Mouse (Mus musculus) forebrain, embryonic 14.5 days (tissue): ENCODE data around the gene Zdhhc14. TPM values are rescaled to one million over a fixed set of nuclear protein-coding genes. Genes with fewer than 3 reads are reported as not detected.

Experiments
- ATAC-seq: fragments of 200-750 bp; cut with Nextera tagmentation; 2 replicates; pipeline ENCODE4 v1.8.0; 2017; ENCODE audit warnings: mild to moderate bottlenecking, moderate library complexity
- DNase-seq: peaks from one replicate; pipeline ENCODE4 v3.0.0-alpha.2; 2015; ENCODE audit warnings: low spot score
- H3K27ac ChIP-seq: fragments of 300-500 bp; sonication (generic); 2 replicates; pipeline ENCODE4 v1.5.1; 2014; ENCODE audit warnings: low read depth, mild to moderate bottlenecking, control low read depth, low read length, moderate library complexity
- H3K27me3 ChIP-seq: fragments of 300-500 bp; sonication (generic); replicated peaks from 2 replicates; pipeline ENCODE4 v1.6.1; 2014; ENCODE audit warnings: low read length, control low read depth, mixed read lengths; ENCODE audit not compliant: control insufficient read depth, insufficient read depth
- H3K36me3 ChIP-seq: fragments of 300-500 bp; sonication (generic); 2 replicates; pipeline ENCODE4 v1.6.1; 2014; ENCODE audit warnings: low read length, control low read depth; ENCODE audit not compliant: control insufficient read depth, insufficient read depth
- H3K4me1 ChIP-seq: fragments of 300-500 bp; sonication (generic); 2 replicates; pipeline ENCODE4 v1.6.1; 2014; ENCODE audit warnings: antibody characterized with exemption, low read length, control low read depth; ENCODE audit not compliant: control insufficient read depth, insufficient read depth
- H3K4me2 ChIP-seq: fragments of 300-500 bp; sonication (generic); 2 replicates; pipeline ENCODE4 v1.6.1; 2014; ENCODE audit warnings: mild to moderate bottlenecking, control low read depth, low read length
- H3K4me3 ChIP-seq: fragments of 300-500 bp; sonication (generic); 2 replicates; pipeline ENCODE4 v1.5.1; 2014; ENCODE audit warnings: low read depth, low read length, control low read depth
- H3K9ac ChIP-seq: fragments of 300-500 bp; sonication (generic); 2 replicates; pipeline ENCODE4 v1.6.1; 2014; ENCODE audit warnings: mild to moderate bottlenecking, low read length, control low read depth, moderate library complexity
- H3K9me3 ChIP-seq: fragments of 300-500 bp; sonication (generic); replicated peaks from 2 replicates; pipeline ENCODE4 v1.6.1; 2016; ENCODE audit warnings: low read length, control low read depth, mixed read lengths; ENCODE audit not compliant: control insufficient read depth
- WGBS: fragments of 180-500 bp; shearing (Covaris S2); extraction: QIAGEN DNeasy Blood & Tissue Kit; methylation state at CpG from one replicate; pipeline ENCODE4 v1.1.7; 2014; 5-methylcytosine and 5-hydroxymethylcytosine counted together
- polyA plus RNA-seq: library from polyadenylated mRNA; unstranded; fragments of >200 nt; fragmentation: Nextera tagmentation; extraction: Ambion mirVana; gene quantifications from 2 replicates; pipeline ENCODE4 v1.2.1, GENCODE M21; 2014

Zdhhc14 gene
- polyA plus RNA-seq, 1 experiment from 2014 or later: 4.7 TPM

DNA sequence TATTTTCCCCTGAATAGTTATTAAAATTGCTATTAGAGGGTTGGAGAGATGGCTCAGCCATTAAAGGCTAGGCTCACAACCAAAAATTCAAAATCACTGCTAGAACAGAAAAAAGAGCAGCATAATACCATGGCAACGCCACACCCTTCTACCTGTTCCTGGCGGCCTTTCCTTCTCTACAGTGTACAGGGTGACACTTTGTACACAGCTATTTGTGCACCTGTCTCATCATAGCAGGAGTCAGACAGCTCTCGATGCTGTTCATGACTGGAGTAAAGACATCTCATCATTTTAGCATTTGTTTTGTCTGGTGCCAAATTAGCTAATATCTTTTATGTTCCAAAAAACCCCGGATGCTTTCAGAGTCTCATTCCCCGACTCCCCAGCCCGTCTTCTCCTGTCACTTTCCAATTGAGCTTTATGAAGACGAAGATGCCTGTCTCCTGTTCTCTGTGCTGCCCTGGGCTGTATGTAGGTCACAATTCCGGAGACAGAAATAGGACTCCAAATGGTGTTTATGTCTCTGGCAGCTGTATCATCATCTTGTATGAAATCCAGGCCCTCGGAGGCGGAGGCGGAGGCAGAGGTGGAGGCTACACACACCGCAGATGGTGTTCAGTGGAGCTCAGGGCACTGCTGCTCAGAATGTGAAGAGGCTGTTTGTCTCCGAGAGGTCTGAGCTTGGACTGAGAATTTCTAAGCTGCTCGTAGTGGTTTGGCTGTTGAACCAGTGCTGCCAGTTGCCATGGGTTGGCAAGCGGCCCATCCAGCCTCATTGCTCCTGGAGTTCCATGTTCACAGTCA, 150.8 kb downstream of the Zdhhc14 start:
- peak; percentile 25 for DNase-seq
- Histone ChIP-seq H3K4me2 (no peak overlapping the region), H3K27me3 (no peaks in the 10 kb centered on the region), H3K27ac (no peak overlapping the region), H3K36me3 (no peaks in the 10 kb centered on the region), H3K9ac (no peak overlapping the region), H3K9me3 (no peaks in the 10 kb centered on the region), H3K4me1 (no peaks in the 10 kb centered on the region), H3K4me3 (no peak overlapping the region)
- ATAC-seq: no peak
- WGBS: 78% methylated on average over 15 of the region's 15 CpGs

DNA sequence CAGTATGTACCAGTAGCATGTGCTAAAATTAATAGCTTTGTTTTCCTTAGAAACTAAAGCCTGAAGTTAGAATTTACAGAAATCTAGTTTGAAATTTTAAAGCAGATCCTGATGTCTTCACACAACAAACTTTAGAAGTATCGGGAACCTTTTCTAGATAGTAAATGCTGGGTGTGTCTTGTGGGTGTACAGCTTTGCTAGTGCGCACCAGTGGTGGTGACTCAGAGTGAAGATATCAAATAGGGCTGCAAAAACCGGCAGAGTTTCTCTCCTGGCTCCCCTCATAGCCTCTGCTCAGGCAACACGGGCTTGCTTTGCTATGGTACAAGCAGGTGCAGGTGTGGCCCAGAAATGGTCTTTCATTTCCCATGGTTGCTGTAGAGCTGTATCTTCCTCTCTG, 157.8 kb downstream of the Zdhhc14 start:
- Histone ChIP-seq H3K36me3 (no peaks in the 10 kb centered on the region), H3K27me3 (no peaks in the 10 kb centered on the region), H3K4me2 (no peak overlapping the region), H3K9ac (no peak overlapping the region), H3K4me1 (no peaks in the 10 kb centered on the region), H3K27ac (no peak overlapping the region), H3K9me3 (no peaks in the 10 kb centered on the region), H3K4me3 (no peak overlapping the region)
- WGBS: 88% methylated on average over 4 of the region's 4 CpGs
- no peak for ATAC-seq
- DNase-seq: no peak

DNA sequence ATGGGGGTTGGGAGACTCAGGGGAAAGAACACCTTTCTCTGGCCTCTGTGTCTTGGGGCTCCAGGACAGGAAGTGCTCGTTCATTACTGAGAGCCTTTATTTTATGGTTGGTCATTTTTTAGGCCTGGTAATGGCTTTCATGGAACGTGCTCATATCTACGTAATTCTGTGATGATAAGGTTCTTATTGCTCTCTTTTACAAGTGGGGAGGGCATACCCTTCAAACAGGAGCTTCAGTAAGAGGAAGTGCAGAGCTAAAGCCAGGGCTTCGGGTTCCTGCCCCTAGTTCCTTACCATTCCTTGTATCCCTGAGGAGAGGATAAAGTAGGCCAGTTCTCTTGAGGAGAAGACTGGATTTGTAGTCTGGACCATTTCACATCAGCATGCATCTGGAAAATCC, 158.3 kb downstream of the Zdhhc14 start:
- no peak for DNase-seq
- no peak overlapping the region for H3K9ac ChIP-seq
- ATAC-seq: no peak
- no peak overlapping the region for H3K27ac ChIP-seq
- H3K9me3 ChIP-seq: no peaks in the 10 kb centered on the region
- H3K27me3 ChIP-seq: no peaks in the 10 kb centered on the region
- no peak overlapping the region for H3K4me2 ChIP-seq
- no peak overlapping the region for H3K4me3 ChIP-seq
- 94% methylated on average over 4 of the region's 4 CpGs for WGBS
- no peaks in the 10 kb centered on the region for H3K36me3 ChIP-seq
- H3K4me1 ChIP-seq: no peaks in the 10 kb centered on the region

DNA sequence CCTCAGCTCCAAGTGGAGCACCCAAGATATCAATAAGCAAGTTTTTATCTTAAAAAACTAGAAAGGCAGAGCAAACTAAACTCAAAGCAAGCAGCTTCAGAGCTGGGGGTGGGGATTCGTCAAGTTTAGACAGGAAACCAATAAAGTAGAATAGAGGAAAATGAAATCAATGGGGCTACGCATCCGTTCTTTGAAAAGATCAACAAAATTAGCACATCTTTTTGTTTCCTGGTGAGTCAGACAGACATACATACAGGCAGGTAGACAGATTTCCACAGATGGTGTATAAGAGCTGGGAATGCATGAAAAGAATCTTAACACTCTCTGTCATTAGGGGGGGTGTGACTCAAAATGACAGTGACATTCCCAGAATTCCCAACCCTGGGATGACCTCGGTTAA, 159.2 kb downstream of the Zdhhc14 start:
- no peak for DNase-seq
- 89% methylated on average over 4 of the region's 4 CpGs for WGBS
- no peaks in the 10 kb centered on the region for H3K4me1 ChIP-seq

DNA sequence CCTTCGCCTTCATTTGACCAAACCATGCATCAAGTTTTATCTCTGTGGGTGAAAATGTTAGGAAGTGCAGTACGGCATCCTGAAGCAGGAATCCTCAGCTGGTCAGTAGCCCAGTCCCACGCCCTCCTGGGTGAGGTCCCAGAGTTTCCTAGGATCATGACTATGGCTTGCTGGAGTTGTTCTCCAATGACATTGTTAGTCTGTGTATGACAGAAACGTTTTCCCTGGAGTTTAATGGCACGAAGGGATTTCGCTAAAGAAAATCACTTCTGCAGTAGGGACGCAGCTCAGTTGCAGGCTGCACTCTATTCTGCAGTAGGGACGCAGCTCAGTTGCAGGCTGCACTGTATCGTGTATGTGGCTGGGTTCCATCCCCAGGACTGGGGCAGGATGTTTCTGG, 161.6 kb downstream of the Zdhhc14 start:
- Histone ChIP-seq H3K9me3 (no peaks in the 10 kb centered on the region), H3K9ac (no peak overlapping the region), H3K4me1 (no peaks in the 10 kb centered on the region), H3K27me3 (no peaks in the 10 kb centered on the region; the same call in 1 of the 2 replicates), H3K4me3 (no peak overlapping the region), H3K36me3 (no peaks in the 10 kb centered on the region), H3K27ac (no peak overlapping the region), H3K4me2 (no peak overlapping the region)
- ATAC-seq (no peak), DNase-seq (peak; percentile 9)
- WGBS: 76% methylated on average over 9 of the region's 9 CpGs

More for the DNA sequence above, 159.2 kb downstream of the Zdhhc14 start:
- ATAC-seq: no peak
- no peak overlapping the region for H3K4me2 ChIP-seq
- H3K9ac ChIP-seq: no peak overlapping the region
- H3K36me3 ChIP-seq: no peaks in the 10 kb centered on the region
- H3K27me3 ChIP-seq: no peaks in the 10 kb centered on the region
- no peaks in the 10 kb centered on the region for H3K9me3 ChIP-seq
- H3K4me3 ChIP-seq: no peak overlapping the region
- no peak overlapping the region for H3K27ac ChIP-seq

DNA sequence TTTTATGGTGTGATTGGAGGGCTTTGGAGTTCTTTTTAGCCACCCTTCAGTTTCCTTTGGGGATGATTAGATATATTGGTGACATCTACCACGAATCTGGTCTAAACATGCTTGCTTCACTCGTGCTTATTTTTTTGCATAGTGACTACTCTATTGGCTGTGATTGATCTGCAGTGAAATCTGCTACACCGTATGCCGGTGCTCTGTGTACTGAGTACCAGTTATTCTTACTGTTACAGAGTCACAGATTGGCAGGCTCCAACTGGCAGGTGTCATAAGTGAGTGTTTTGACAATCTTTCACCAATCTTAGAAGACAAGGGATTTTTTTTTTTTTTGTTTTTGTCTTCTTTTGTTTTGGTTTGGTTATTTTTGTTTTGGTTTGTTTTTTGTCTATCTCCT, 163.2 kb downstream of the Zdhhc14 start:
- Histone ChIP-seq H3K36me3 (no peaks in the 10 kb centered on the region), H3K9me3 (no peaks in the 10 kb centered on the region), H3K4me1 (peaks cover 4% of the 10 kb centered on the region; the same call in 1 of the 2 replicates), H3K27me3 (no peaks in the 10 kb centered on the region; the same call in 1 of the 2 replicates), H3K27ac (no peak overlapping the region), H3K4me3 (no peak overlapping the region), H3K9ac (no peak overlapping the region), H3K4me2 (no peak overlapping the region)
- WGBS: 77% methylated on average over 4 of the region's 4 CpGs
- no peak for ATAC-seq
- DNase-seq: peak; percentile 44

DNA sequence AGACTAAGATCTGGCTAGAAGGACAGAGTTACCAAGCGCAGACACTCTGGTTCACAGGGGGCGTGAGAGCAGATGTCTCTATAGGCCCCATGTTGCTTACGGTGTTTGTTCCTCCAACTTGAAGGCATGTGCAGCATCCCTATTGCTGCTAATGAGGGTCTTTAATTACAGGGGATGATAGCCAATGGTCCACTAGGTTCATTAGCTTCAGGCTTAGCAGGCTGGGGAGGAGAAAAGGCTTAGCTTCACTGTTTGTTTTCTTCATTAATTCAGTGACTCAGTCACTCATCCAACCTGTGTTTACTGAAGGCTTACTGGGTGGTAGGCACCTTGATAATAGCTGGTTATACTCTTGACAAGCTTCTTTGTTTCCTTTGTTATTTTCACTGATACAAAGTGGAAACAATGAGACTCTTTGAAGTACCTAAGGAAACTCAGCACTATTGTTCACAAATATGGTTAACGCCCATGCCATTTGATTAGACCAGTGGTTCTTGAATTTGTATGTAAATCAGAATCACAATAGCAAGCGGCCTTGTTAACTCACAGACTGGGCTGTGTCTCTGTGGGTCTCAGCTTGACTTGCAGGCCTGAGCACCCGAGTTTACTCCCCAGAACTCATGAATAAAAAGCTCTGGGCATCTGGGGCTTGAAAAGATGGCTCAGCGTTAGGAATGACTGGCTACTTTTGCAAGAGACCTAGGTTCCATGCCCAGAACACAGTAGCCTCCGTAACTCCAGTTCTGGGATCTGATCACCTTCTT, 168.1 kb downstream of the Zdhhc14 start:
- no peaks in the 10 kb centered on the region; the same call in 1 of the 2 replicates for H3K27me3 ChIP-seq
- no peaks in the 10 kb centered on the region for H3K36me3 ChIP-seq
- WGBS: 6% methylated on average over 8 of the region's 8 CpGs
- H3K9ac ChIP-seq: no peak overlapping the region
- no peak overlapping the region for H3K27ac ChIP-seq
- H3K4me2 ChIP-seq: no peak overlapping the region
- ATAC-seq (peak; percentile 84), DNase-seq (peak; percentile 82)
- no peaks in the 10 kb centered on the region for H3K9me3 ChIP-seq
- no peak overlapping the region for H3K4me3 ChIP-seq
- peaks cover 12% of the 10 kb centered on the region for H3K4me1 ChIP-seq

DNA sequence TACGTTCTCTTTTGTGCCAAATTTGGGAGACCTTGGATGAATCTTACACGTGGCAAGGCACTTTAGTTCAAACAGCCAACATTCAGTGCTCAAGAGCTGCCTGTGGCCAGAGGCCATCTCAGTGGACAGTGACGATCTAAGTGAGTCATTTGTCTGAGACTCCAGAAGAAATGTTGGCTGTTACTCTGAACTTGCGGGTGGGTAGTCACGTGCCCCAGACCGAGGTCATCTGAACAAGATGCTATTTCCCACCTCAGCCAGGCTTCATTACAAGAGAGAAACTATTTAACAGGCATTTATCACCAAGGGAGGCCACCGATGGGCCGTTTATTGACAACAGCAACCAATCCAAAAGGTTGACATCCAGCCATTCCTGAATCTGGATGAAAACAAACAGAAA, 174.3 kb downstream of the Zdhhc14 start:
- no peak overlapping the region for H3K4me2 ChIP-seq
- 81% methylated on average over 8 of the region's 8 CpGs for WGBS
- H3K36me3 ChIP-seq: no peaks in the 10 kb centered on the region
- ATAC-seq (no peak), DNase-seq (no peak)
- no peaks in the 10 kb centered on the region for H3K9me3 ChIP-seq
- H3K4me3 ChIP-seq: no peak overlapping the region
- no peaks in the 10 kb centered on the region for H3K4me1 ChIP-seq
- no peaks in the 10 kb centered on the region for H3K27me3 ChIP-seq
- H3K27ac ChIP-seq: no peak overlapping the region
- no peak overlapping the region for H3K9ac ChIP-seq

DNA sequence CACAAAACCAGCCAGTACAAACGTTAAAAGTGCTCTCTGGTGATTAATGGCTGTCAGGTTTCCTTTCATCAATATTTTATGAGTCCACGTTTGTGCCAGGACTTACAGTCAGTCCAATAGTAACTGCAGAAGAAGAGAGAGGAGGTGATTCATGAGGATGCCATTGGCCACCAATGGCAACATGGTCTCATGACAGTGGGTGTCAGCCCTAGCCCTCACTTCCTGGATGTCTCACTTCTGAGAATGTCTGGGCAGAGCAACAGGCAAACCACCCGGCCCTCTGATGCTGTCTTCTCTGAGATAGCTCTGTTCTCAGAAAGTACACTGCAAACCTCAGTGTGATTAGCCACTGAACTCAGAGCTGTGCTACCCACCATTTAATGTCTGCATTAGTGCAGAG, 176.1 kb downstream of the Zdhhc14 start:
- H3K4me1 ChIP-seq: no peaks in the 10 kb centered on the region
- ATAC-seq (no peak), DNase-seq (no peak)
- H3K4me3 ChIP-seq: no peak overlapping the region
- no peak overlapping the region for H3K4me2 ChIP-seq
- no peaks in the 10 kb centered on the region for H3K27me3 ChIP-seq
- no peaks in the 10 kb centered on the region for H3K9me3 ChIP-seq
- no peak overlapping the region for H3K27ac ChIP-seq
- 74% methylated on average over 3 of the region's 3 CpGs for WGBS
- H3K9ac ChIP-seq: no peak overlapping the region
- no peaks in the 10 kb centered on the region for H3K36me3 ChIP-seq
